Mouse (Mus musculus): ENCODE data around the gene Rfc2. TPM values are rescaled to one million over a fixed set of nuclear protein-coding genes. Genes with fewer than 3 reads are reported as not detected.

Rfc2 gene
- polyA plus RNA-seq, 1 experiment from 2014 or later, result 338 TPM

- no peaks in the 10 kb centered on the region for H3K9me3 ChIP-seq (ENCODE audit: control insufficient read depth, low read length)
- H3K9ac ChIP-seq (ENCODE audit: low read length), result no peak overlapping the region
- no peak overlapping the region for H3K27ac ChIP-seq (ENCODE audit: low read depth, low read length)
- 74% methylated on average over 8 of the region's 8 CpGs for WGBS
- no peaks in the 10 kb centered on the region for H3K4me1 ChIP-seq (ENCODE audit: control insufficient read depth, insufficient read depth, low read length)
- DNase-seq (ENCODE audit: low spot score, missing footprints) (no peak), ATAC-seq (ENCODE audit: low FRiP score) (no peak)
- no peaks in the 10 kb centered on the region for H3K36me3 ChIP-seq (ENCODE audit: control insufficient read depth, insufficient read depth, low read length)
- H3K4me2 ChIP-seq, result no peak overlapping the region
- H3K27me3 ChIP-seq (ENCODE audit: control insufficient read depth, insufficient read depth, low read length), result no peaks in the 10 kb centered on the region
- no peak overlapping the region for H3K4me3 ChIP-seq (ENCODE audit: low read depth, low read length)
These were observed 30.8 kb downstream of the Rfc2 start for GRCm38 (mm10) chr5:134611810-134612521.

GRCm38 (mm10) chr5:134613727-134614126 is 32.6 kb downstream of the Rfc2 start:
- no peaks in the 10 kb centered on the region for H3K27me3 ChIP-seq (ENCODE audit: control insufficient read depth, insufficient read depth, low read length)
- no peak overlapping the region for H3K4me2 ChIP-seq
- WGBS, result 82% methylated on average over 9 of the region's 9 CpGs
- no peak overlapping the region for H3K9ac ChIP-seq (ENCODE audit: low read length)
- no peaks in the 10 kb centered on the region for H3K9me3 ChIP-seq (ENCODE audit: control insufficient read depth, low read length)
- H3K36me3 ChIP-seq (ENCODE audit: control insufficient read depth, insufficient read depth, low read length), result peaks cover 3% of the 10 kb centered on the region; the same call in 1 of the 2 replicates
- H3K27ac ChIP-seq (ENCODE audit: low read depth, low read length), result no peak overlapping the region
- ATAC-seq (ENCODE audit: low FRiP score) (no peak), DNase-seq (ENCODE audit: low spot score, missing footprints) (no peak)
- no peak overlapping the region for H3K4me3 ChIP-seq (ENCODE audit: low read depth, low read length)
- H3K4me1 ChIP-seq (ENCODE audit: control insufficient read depth, insufficient read depth, low read length), result no peaks in the 10 kb centered on the region

- H3K4me3 ChIP-seq (ENCODE audit: low read depth, low read length), result no peak overlapping the region
- ATAC-seq (ENCODE audit: low FRiP score) (no peak), DNase-seq (ENCODE audit: low spot score, missing footprints) (no peak)
- no peak overlapping the region for H3K9ac ChIP-seq (ENCODE audit: low read length)
- no peak overlapping the region for H3K27ac ChIP-seq (ENCODE audit: low read depth, low read length)
- H3K9me3 ChIP-seq (ENCODE audit: control insufficient read depth, low read length), result no peaks in the 10 kb centered on the region
- H3K4me1 ChIP-seq (ENCODE audit: control insufficient read depth, insufficient read depth, low read length), result no peaks in the 10 kb centered on the region
- H3K4me2 ChIP-seq, result no peak overlapping the region
- no peaks in the 10 kb centered on the region for H3K27me3 ChIP-seq (ENCODE audit: control insufficient read depth, insufficient read depth, low read length)
- WGBS, result 88% methylated on average over 8 of the region's 8 CpGs
- peaks cover 8% of the 10 kb centered on the region; the same call in 1 of the 2 replicates for H3K36me3 ChIP-seq (ENCODE audit: control insufficient read depth, insufficient read depth, low read length)
These were observed 33.1 kb downstream of the Rfc2 start for GRCm38 (mm10) chr5:134614296-134614695.

GRCm38 (mm10) chr5:134614802-134615201 is 33.6 kb downstream of the Rfc2 start, which contains the start of gene Lat2:
Gene Lat2, minus strand, starts transcription at chr5:134615025.
- no peaks in the 10 kb centered on the region for H3K4me1 ChIP-seq (ENCODE audit: control insufficient read depth, insufficient read depth, low read length)
- no peaks in the 10 kb centered on the region for H3K27me3 ChIP-seq (ENCODE audit: control insufficient read depth, insufficient read depth, low read length)
- peaks cover 13% of the 10 kb centered on the region; the same call in 1 of the 2 replicates for H3K36me3 ChIP-seq (ENCODE audit: control insufficient read depth, insufficient read depth, low read length)
- H3K4me2 ChIP-seq, result no peak within 1 kb of the TSS
- DNase-seq (ENCODE audit: low spot score, missing footprints), result no peak
- no peak within 1 kb of the TSS for H3K27ac ChIP-seq (ENCODE audit: low read depth, low read length)
- H3K4me3 ChIP-seq (ENCODE audit: low read depth, low read length), result no peak within 1 kb of the TSS
- H3K9me3 ChIP-seq (ENCODE audit: control insufficient read depth, low read length), result no peaks in the 10 kb centered on the region
- H3K9ac ChIP-seq (ENCODE audit: low read length), result no peak within 1 kb of the TSS
- WGBS, result 92% methylated on average over 7 of the region's 7 CpGs
- ATAC-seq (ENCODE audit: low FRiP score), result no peak

- WGBS, result 90% methylated on average over 8 of the region's 8 CpGs
- H3K4me2 ChIP-seq, result no peak overlapping the region
- no peaks in the 10 kb centered on the region for H3K9me3 ChIP-seq (ENCODE audit: control insufficient read depth, low read length)
- H3K36me3 ChIP-seq (ENCODE audit: control insufficient read depth, insufficient read depth, low read length), result peaks cover 17% of the 10 kb centered on the region
- DNase-seq (ENCODE audit: low spot score, missing footprints), result no peak
- no peak for ATAC-seq (ENCODE audit: low FRiP score)
- no peak overlapping the region for H3K4me3 ChIP-seq (ENCODE audit: low read depth, low read length)
- no peak overlapping the region for H3K9ac ChIP-seq (ENCODE audit: low read length)
- H3K4me1 ChIP-seq (ENCODE audit: control insufficient read depth, insufficient read depth, low read length), result no peaks in the 10 kb centered on the region
- H3K27me3 ChIP-seq (ENCODE audit: control insufficient read depth, insufficient read depth, low read length), result no peaks in the 10 kb centered on the region
- H3K27ac ChIP-seq (ENCODE audit: low read depth, low read length), result no peak overlapping the region
These were observed 34.2 kb downstream of the Rfc2 start for GRCm38 (mm10) chr5:134615380-134615779.

GRCm38 (mm10) chr5:134615780-134616179 is 34.6 kb downstream of the Rfc2 start:
- no peak overlapping the region for H3K9ac ChIP-seq (ENCODE audit: low read length)
- no peak overlapping the region for H3K4me3 ChIP-seq (ENCODE audit: low read depth, low read length)
- no peak overlapping the region for H3K27ac ChIP-seq (ENCODE audit: low read depth, low read length)
- peaks cover 21% of the 10 kb centered on the region for H3K36me3 ChIP-seq (ENCODE audit: control insufficient read depth, insufficient read depth, low read length)
- WGBS, result 67% methylated on average over 4 of the region's 4 CpGs
- H3K9me3 ChIP-seq (ENCODE audit: control insufficient read depth, low read length), result no peaks in the 10 kb centered on the region
- H3K4me1 ChIP-seq (ENCODE audit: control insufficient read depth, insufficient read depth, low read length), result no peaks in the 10 kb centered on the region
- ATAC-seq (ENCODE audit: low FRiP score) (no peak), DNase-seq (ENCODE audit: low spot score, missing footprints) (no peak)
- no peak overlapping the region for H3K4me2 ChIP-seq
- H3K27me3 ChIP-seq (ENCODE audit: control insufficient read depth, insufficient read depth, low read length), result no peaks in the 10 kb centered on the region

GRCm38 (mm10) chr5:134617071-134617470 is 35.9 kb downstream of the Rfc2 start:
- ATAC-seq (ENCODE audit: low FRiP score) (0 out of 2 replicates have a peak, but pooled peaks have one; percentile 19), DNase-seq (ENCODE audit: low spot score, missing footprints) (peak; percentile 93)
- Histone ChIP-seq H3K27me3 (ENCODE audit: control insufficient read depth, insufficient read depth, low read length) (no peaks in the 10 kb centered on the region), H3K36me3 (ENCODE audit: control insufficient read depth, insufficient read depth, low read length) (peaks cover 33% of the 10 kb centered on the region), H3K4me3 (ENCODE audit: low read depth, low read length) (no peak overlapping the region), H3K4me2 (no peak overlapping the region), H3K9ac (ENCODE audit: low read length) (no peak overlapping the region), H3K9me3 (ENCODE audit: control insufficient read depth, low read length) (no peaks in the 10 kb centered on the region), H3K4me1 (ENCODE audit: control insufficient read depth, insufficient read depth, low read length) (no peaks in the 10 kb centered on the region), H3K27ac (ENCODE audit: low read depth, low read length) (no peak overlapping the region)
- 53% methylated on average over 3 of the region's 3 CpGs for WGBS

GRCm38 (mm10) chr5:134620457-134620856 is 39.3 kb downstream of the Rfc2 start:
- no peak overlapping the region for H3K27ac ChIP-seq (ENCODE audit: low read depth, low read length)
- H3K9me3 ChIP-seq (ENCODE audit: control insufficient read depth, low read length), result no peaks in the 10 kb centered on the region
- peaks cover 57% of the 10 kb centered on the region for H3K36me3 ChIP-seq (ENCODE audit: control insufficient read depth, insufficient read depth, low read length)
- no peak overlapping the region for H3K4me3 ChIP-seq (ENCODE audit: low read depth, low read length)
- H3K4me2 ChIP-seq, result no peak overlapping the region
- H3K27me3 ChIP-seq (ENCODE audit: control insufficient read depth, insufficient read depth, low read length), result no peaks in the 10 kb centered on the region
- 97% methylated on average over 9 of the region's 9 CpGs for WGBS
- no peak for ATAC-seq (ENCODE audit: low FRiP score)
- H3K4me1 ChIP-seq (ENCODE audit: control insufficient read depth, insufficient read depth, low read length), result no peaks in the 10 kb centered on the region
- no peak for DNase-seq (ENCODE audit: low spot score, missing footprints)
- H3K9ac ChIP-seq (ENCODE audit: low read length), result no peak overlapping the region

GRCm38 (mm10) chr5:134621099-134621640 is 40.0 kb downstream of the Rfc2 start:
- no peak overlapping the region for H3K4me2 ChIP-seq
- no peaks in the 10 kb centered on the region for H3K27me3 ChIP-seq (ENCODE audit: control insufficient read depth, insufficient read depth, low read length)
- no peak overlapping the region for H3K9ac ChIP-seq (ENCODE audit: low read length)
- no peak overlapping the region for H3K4me3 ChIP-seq (ENCODE audit: low read depth, low read length)
- H3K27ac ChIP-seq (ENCODE audit: low read depth, low read length), result no peak overlapping the region
- H3K4me1 ChIP-seq (ENCODE audit: control insufficient read depth, insufficient read depth, low read length), result no peaks in the 10 kb centered on the region
- peaks cover 62% of the 10 kb centered on the region for H3K36me3 ChIP-seq (ENCODE audit: control insufficient read depth, insufficient read depth, low read length)
- 89% methylated on average over 16 of the region's 16 CpGs for WGBS
- no peak for ATAC-seq (ENCODE audit: low FRiP score)
- H3K9me3 ChIP-seq (ENCODE audit: control insufficient read depth, low read length), result no peaks in the 10 kb centered on the region
- no peak for DNase-seq (ENCODE audit: low spot score, missing footprints)

All from midbrain, embryonic 11.5 days (tissue).